Mouse (Mus musculus) small intestine, adult 2 months (tissue): ENCODE measurements around the gene Zdhhc5. TPM values are rescaled to one million over a fixed set of nuclear protein-coding genes. Genes with fewer than 3 reads are reported as not detected.
A peak's percentile ranks its signal among the peaks of the same experiment; 100 is the strongest.

Experiments
- H3K27ac ChIP-seq: fragments of 200-500 bp; 2 replicates; pipeline ENCODE4 v1.5.1; 2012; ENCODE audit warnings: low read depth, low read length, control low read depth, inconsistent platforms; ENCODE audit not compliant: insufficient read depth
- H3K27me3 ChIP-seq: fragments of 200-500 bp; 2 replicates; pipeline ENCODE4 v1.6.1; 2012; ENCODE audit warnings: mild to moderate bottlenecking, moderate library complexity, low read length, inconsistent platforms; ENCODE audit not compliant: control insufficient read depth, insufficient read depth
- H3K36me3 ChIP-seq: fragments of 200-500 bp; 2 replicates; pipeline ENCODE4 v1.6.1; 2012; ENCODE audit warnings: mild to moderate bottlenecking, low read length, control low read depth, inconsistent platforms; ENCODE audit not compliant: control insufficient read depth, insufficient read depth
- H3K4me1 ChIP-seq: fragments of 200-500 bp; 2 replicates; pipeline ENCODE4 v1.6.1; 2012; ENCODE audit warnings: low read length, inconsistent platforms, mixed read lengths; ENCODE audit not compliant: control insufficient read depth, insufficient read depth, insufficient read length
- H3K4me3 ChIP-seq: fragments of 200-500 bp; 2 replicates; pipeline ENCODE4 v1.5.1; 2012; ENCODE audit warnings: low read depth, mild to moderate bottlenecking, control low read depth, inconsistent platforms, low read length, moderate library complexity
- CTCF ChIP-seq: fragments of 200-500 bp; IDR thresholded peaks from 2 replicates; pipeline ENCODE4 v1.5.1; 2012; ENCODE audit warnings: low read depth, mild to moderate bottlenecking, control low read depth, inconsistent platforms, low read length, moderate library complexity, mixed read lengths; ENCODE audit not compliant: insufficient replicate concordance, insufficient read length; ENCODE audit errors: extremely low read depth
- POLR2A ChIP-seq: fragments of 200-500 bp; IDR thresholded peaks from 2 replicates; pipeline ENCODE4 v1.6.1; 2012; ENCODE audit warnings: low read depth, mild to moderate bottlenecking, control low read depth, inconsistent platforms, low read length, moderate library complexity
- WGBS: fragments of 180-500 bp; shearing (Covaris S2); methylation state at CpG from one replicate; pipeline ENCODE4 v1.1.7; 2018; 5-methylcytosine and 5-hydroxymethylcytosine counted together
- polyA plus RNA-seq: library from polyadenylated mRNA; depleted of rRNA; stranded (reverse); fragments of >200 nt; gene quantifications from 2 replicates; pipeline ENCODE4 v1.2.3, GENCODE M21; 2012

Zdhhc5 gene
- polyA plus RNA-seq, 1 experiment: 46.1 TPM

- Histone ChIP-seq H3K4me3 (no peak overlapping the region), H3K27me3 (peaks cover 16% of the 10 kb centered on the region), H3K36me3 (no peaks in the 10 kb centered on the region), H3K27ac (no peak overlapping the region), H3K4me1 (peaks cover 11% of the 10 kb centered on the region)
- 83% methylated on average over 15 of the region's 15 CpGs for WGBS
- TF ChIP-seq CTCF (peak; percentile 27; the same call in 1 of the 2 replicates), POLR2A (no peak)
Measured at GRCm38 (mm10) chr2:84740608-84741333, 25.8 kb upstream of the Zdhhc5 start.

- Histone ChIP-seq H3K4me3 (peak overlapping the region; percentile 45), H3K27ac (no peak overlapping the region), H3K4me1 (peaks cover 5% of the 10 kb centered on the region; the same call in 1 of the 2 replicates), H3K36me3 (no peaks in the 10 kb centered on the region), H3K27me3 (peaks cover 31% of the 10 kb centered on the region)
- TF ChIP-seq POLR2A (no peak), CTCF (peak; percentile 77; the same call in 1 of the 2 replicates)
- WGBS: 3% methylated on average over 12 of the region's 12 CpGs
Measured at GRCm38 (mm10) chr2:84738271-84738911, 23.4 kb upstream of the Zdhhc5 start.

DNA sequence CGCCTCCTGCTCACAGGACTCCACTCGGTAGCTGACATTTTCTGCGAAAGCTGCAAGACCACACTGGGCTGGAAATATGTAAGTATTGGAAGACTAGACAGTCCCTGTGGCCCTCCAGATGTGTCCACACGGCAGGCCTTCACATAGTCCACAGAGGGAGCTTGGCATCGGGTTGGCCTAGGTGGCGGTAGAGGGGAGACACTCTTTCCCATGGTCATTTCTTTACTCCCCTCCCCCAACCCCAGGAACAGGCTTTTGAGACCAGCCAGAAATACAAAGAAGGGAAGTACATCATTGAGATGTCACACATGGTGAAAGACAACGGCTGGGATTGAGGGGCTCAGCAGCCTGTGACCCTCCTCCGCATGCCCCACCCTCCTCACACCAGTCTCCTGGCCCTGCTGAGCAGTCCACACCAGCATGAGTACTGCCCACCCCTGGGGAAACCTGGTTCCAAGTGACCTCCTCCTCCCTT lies 22.5 kb upstream of the Zdhhc5 start:
- no peaks in the 10 kb centered on the region for H3K36me3 ChIP-seq
- 38% methylated on average over 8 of the region's 8 CpGs for WGBS
- H3K27me3 ChIP-seq: peaks cover 31% of the 10 kb centered on the region
- TF ChIP-seq CTCF (no peak), POLR2A (no peak)
- H3K4me1 ChIP-seq: peaks cover 3% of the 10 kb centered on the region; the same call in 1 of the 2 replicates
- no peak overlapping the region for H3K4me3 ChIP-seq
- no peak overlapping the region for H3K27ac ChIP-seq

GRCm38 (mm10) chr2:84736312-84737161 lies 21.6 kb upstream of the Zdhhc5 start:
- Histone ChIP-seq H3K36me3 (no peaks in the 10 kb centered on the region), H3K4me1 (no peaks in the 10 kb centered on the region; the same call in 1 of the 2 replicates), H3K27me3 (peaks cover 31% of the 10 kb centered on the region), H3K4me3 (no peak overlapping the region), H3K27ac (no peak overlapping the region)
- WGBS: 12% methylated on average over 27 of the region's 27 CpGs
- TF ChIP-seq CTCF: no peak
- no peak for TF ChIP-seq POLR2A

GRCm38 (mm10) chr2:84735346-84735920 lies 20.5 kb upstream of the Zdhhc5 start:
- no peak for TF ChIP-seq POLR2A
- no peak for TF ChIP-seq CTCF
- Histone ChIP-seq H3K27ac (no peak overlapping the region), H3K27me3 (peaks cover 31% of the 10 kb centered on the region), H3K4me3 (no peak overlapping the region), H3K36me3 (no peaks in the 10 kb centered on the region), H3K4me1 (no peaks in the 10 kb centered on the region; the same call in 1 of the 2 replicates)
- 21% methylated on average over 7 of the region's 7 CpGs for WGBS

DNA sequence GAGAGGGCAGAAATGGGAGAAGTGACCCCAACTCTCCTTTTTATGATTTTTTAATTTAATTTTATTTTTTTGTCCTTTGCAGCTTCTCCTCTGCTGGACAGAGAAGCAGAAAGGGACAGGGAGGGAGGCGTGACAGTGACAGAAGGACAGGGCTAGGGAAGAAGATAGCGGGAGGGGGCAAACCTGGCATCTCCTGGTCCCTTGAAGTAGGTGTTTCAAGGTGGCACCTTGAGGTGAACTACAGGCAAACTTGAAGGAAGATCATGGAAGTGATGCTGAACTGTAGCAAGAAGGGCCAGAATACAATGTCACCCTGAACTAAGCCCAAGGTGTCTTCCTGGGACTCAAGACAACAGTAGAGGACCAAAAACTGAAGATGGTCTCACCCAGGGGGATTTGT lies 19.9 kb upstream of the Zdhhc5 start:
- 11% methylated on average over 2 of the region's 2 CpGs for WGBS

More for the DNA sequence above, 19.9 kb upstream of the Zdhhc5 start:
- Histone ChIP-seq H3K27ac (no peak overlapping the region), H3K4me1 (no peaks in the 10 kb centered on the region; the same call in 1 of the 2 replicates), H3K36me3 (no peaks in the 10 kb centered on the region), H3K4me3 (no peak overlapping the region), H3K27me3 (peaks cover 31% of the 10 kb centered on the region)
- no peak for TF ChIP-seq POLR2A
- no peak for TF ChIP-seq CTCF
